Mouse (Mus musculus) heart, postnatal 0 days (tissue): ENCODE results near the gene Arsa.

Experiments
- CTCF ChIP-seq: IDR thresholded peaks from 2 replicates; pipeline ENCODE4 v1.5.1; 2016; ENCODE audit warnings: antibody characterized with exemption, control low read depth, low read depth
- EP300 ChIP-seq: IDR thresholded peaks from 2 replicates; pipeline ENCODE4 v1.6.1; 2016; ENCODE audit warnings: antibody characterized with exemption, low read depth

GRCm38 (mm10) chr15:89425711-89426121 lies 51.5 kb downstream of the Arsa start, which contains the start of gene Cpt1b:
- TF ChIP-seq CTCF, result no peak
- peak; percentile 98 for TF ChIP-seq EP300
